15 mouse cellular contexts compared by ENCODE assay signal in the genomic region with DNA sequence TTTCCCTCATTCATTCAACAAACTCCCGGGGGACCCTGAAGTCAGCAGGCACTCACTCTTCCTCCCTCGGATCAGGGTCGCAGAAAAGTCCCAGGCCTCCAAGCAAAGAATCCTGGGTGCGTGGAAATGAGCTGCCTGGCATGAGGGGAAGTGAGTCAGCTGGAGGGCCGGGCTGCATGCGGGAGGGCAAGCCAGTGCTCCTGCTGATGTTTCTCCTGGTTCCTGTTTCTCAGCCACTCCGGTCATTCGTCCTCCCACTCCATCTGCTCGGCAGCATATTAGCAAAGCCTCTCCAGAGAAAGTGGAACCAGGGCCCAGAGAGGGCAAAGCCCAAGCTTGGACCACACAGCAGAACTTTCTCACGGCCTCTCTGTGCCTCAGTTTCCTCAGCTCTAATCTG. TPM values are rescaled to one million over a fixed set of nuclear protein-coding genes. Genes with fewer than 3 reads are reported as not detected.
DNase-seq lines count a peak whose midpoint lies in the region; ATAC-seq and TF ChIP-seq lines count a peak whose summit lies in the region.
"Had no signal": no experiment of that assay in that cellular context is flagged by ENCODE, and none has a peak within 500 bp of the region (broad histone marks: within the 10 kb centered on the region; RNA-seq: fewer than 3 reads in every experiment).

No protein-coding gene starts in this region.

- no peak overlapping the region for H3K4me3 ChIP-seq in liver, postnatal 0 days (ENCODE audit: low read depth, low read length)
- H3K4me3 ChIP-seq in liver, embryonic 11.5 days (ENCODE audit: low read depth, low read length): no peak overlapping the region
- H3K4me3 ChIP-seq: forebrain, embryonic 15.5 days had no signal

- H3K9me3 ChIP-seq in liver, postnatal 0 days (ENCODE audit: low read length): no peaks in the 10 kb centered on the region
- H3K9me3 ChIP-seq in liver, embryonic 11.5 days (ENCODE audit: control insufficient read depth, low read length): no peaks in the 10 kb centered on the region
- H3K9me3 ChIP-seq: forebrain, embryonic 15.5 days had no signal

- peaks cover 8% of the 10 kb centered on the region; the same call in 1 of the 2 replicates for H3K4me1 ChIP-seq in liver, postnatal 0 days (ENCODE audit: insufficient read depth)
- H3K4me1 ChIP-seq in liver, embryonic 11.5 days (replicated peaks; ENCODE audit: control insufficient read depth, insufficient read depth, low read length): peaks cover 34% of the 10 kb centered on the region
- H3K4me1 ChIP-seq: forebrain, embryonic 15.5 days had no signal

- H3K9ac ChIP-seq in liver, postnatal 0 days (replicated peaks): no peak overlapping the region
- H3K9ac ChIP-seq in liver, embryonic 11.5 days (ENCODE audit: low read depth, low read length): no peak overlapping the region
- H3K9ac ChIP-seq: forebrain, embryonic 15.5 days had no signal

- peaks cover 9% of the 10 kb centered on the region; the same call in 1 of the 2 replicates for H3K36me3 ChIP-seq in liver, postnatal 0 days (replicated peaks; ENCODE audit: insufficient read depth, low read length)
- peaks cover 3% of the 10 kb centered on the region; the same call in 1 of the 2 replicates for H3K36me3 ChIP-seq in liver, embryonic 11.5 days (ENCODE audit: control insufficient read depth, insufficient read depth, low read length)

- no peak for ATAC-seq in liver, postnatal 0 days
- no peak for ATAC-seq in liver, embryonic 11.5 days (replicated peaks; ENCODE audit: low FRiP score)
- ATAC-seq in common myeloid progenitor, adult 5-6 weeks (replicated peaks; ENCODE audit: low read depth, poor library complexity, severe bottlenecking): peak; percentile 64
- peak; percentile 74 for ATAC-seq in monocyte, adult 5-6 weeks (replicated peaks; ENCODE audit: insufficient number of reproducible peaks, low FRiP score, low TSS enrichment, poor library complexity, severe bottlenecking)
- no peak for ATAC-seq in frontal cortex, adult (ENCODE audit: low TSS enrichment)
- ATAC-seq: forebrain, embryonic 15.5 days had no signal

- no peaks in the 10 kb centered on the region for H3K27me3 ChIP-seq in liver, postnatal 0 days (ENCODE audit: insufficient read depth, low read length)
- peaks cover 9% of the 10 kb centered on the region for H3K27me3 ChIP-seq in liver, embryonic 11.5 days (replicated peaks; ENCODE audit: control insufficient read depth, insufficient read depth, low read length)
- H3K27me3 ChIP-seq: forebrain, embryonic 15.5 days had no signal

- TF ChIP-seq CTCF in liver, postnatal 0 days (IDR thresholded peaks at IDR 0.05; ENCODE audit: low read depth): no peak

- DNase-seq in adrenal gland, postnatal 14 days: peak; percentile 30
- no peak for DNase-seq in adrenal gland, postnatal 4 days (ENCODE audit: low spot score in 2 of 2)
- DNase-seq in liver, postnatal 0 days: no peak
- no peak for DNase-seq in liver, embryonic 11.5 days (ENCODE audit: low spot score)
- DNase-seq in spleen, postnatal 14 days (ENCODE audit: low spot score in 2 of 2): no peak
- DNase-seq: adrenal gland, postnatal 25 days; kidney, postnatal 14 days; thymus, postnatal 25 days had no signal

- H3K4me2 ChIP-seq in liver, postnatal 0 days (ENCODE audit: low read depth, low read length): peak overlapping the region; percentile 16; the same call in 1 of the 2 replicates
- H3K4me2 ChIP-seq in liver, embryonic 11.5 days: no peak overlapping the region
- H3K4me2 ChIP-seq: forebrain, embryonic 15.5 days had no signal

- WGBS in liver, postnatal 0 days (ENCODE audit: insufficient replicate concordance): 34% methylated on average over 10 of the region's 10 CpGs
- WGBS in liver, embryonic 11.5 days: 29% methylated on average over 10 of the region's 10 CpGs

- no peak overlapping the region for H3K27ac ChIP-seq in liver, postnatal 0 days (ENCODE audit: low read depth)
- H3K27ac ChIP-seq in liver, embryonic 11.5 days (ENCODE audit: low read depth, low read length): no peak overlapping the region
- H3K27ac ChIP-seq: forebrain, embryonic 15.5 days had no signal

- no peak for TF ChIP-seq EP300 in liver, postnatal 0 days (IDR thresholded peaks at IDR 0.05; ENCODE audit: low read depth)

RNA-seq across cellular contexts. Expression of gene Ptgir, which starts 3.6 kb away (rescaled TPM):
- total RNA-seq in adrenal gland, postnatal 14 days (2021): 1.2 and 2.6 TPM in 2 replicates
- total RNA-seq in adrenal gland, postnatal 4 days (2021): 1 to 10 TPM; 1.7 to 2.0 TPM
- 1.1 and 1.7 TPM in 2 replicates for polyA plus RNA-seq in liver, postnatal 0 days (2015; fragmentation: Nextera tagmentation; extraction: Ambion mirVana)
- polyA plus RNA-seq in liver, embryonic 11.5 days (2014; fragmentation: Nextera tagmentation; extraction: Ambion mirVana): 1.2 and 1.3 TPM in 2 replicates
- total RNA-seq in common myeloid progenitor, adult 5-6 weeks (2017): 0.10 and 0.73 TPM in 2 replicates
- total RNA-seq in monocyte, adult 5-6 weeks (2017): 9.8 to 15.4 TPM (median 14.0 TPM) in 3 replicates
- total RNA-seq: layer of hippocampus, postnatal 10 days; megakaryocyte-erythroid progenitor cell, adult 5-6 weeks had no signal

RNA-seq across cellular contexts. Expression of gene Calm3, which starts 14.0 kb away (rescaled TPM):
- 222 and 231 TPM in 2 replicates for total RNA-seq in adrenal gland, postnatal 14 days (2021)
- total RNA-seq in adrenal gland, postnatal 4 days (2021): 100 to 1,000 TPM; 330 to 344 TPM
- 58.8 and 60.3 TPM in 2 replicates for polyA plus RNA-seq in liver, postnatal 0 days (2015; fragmentation: Nextera tagmentation; extraction: Ambion mirVana)
- polyA plus RNA-seq in liver, embryonic 11.5 days (2014; fragmentation: Nextera tagmentation; extraction: Ambion mirVana): 147 and 169 TPM in 2 replicates
- 512 and 545 TPM in 2 replicates for total RNA-seq in common myeloid progenitor, adult 5-6 weeks (2017)
- total RNA-seq in monocyte, adult 5-6 weeks (2017): 169 to 298 TPM (median 195 TPM) in 3 replicates

RNA-seq across cellular contexts. Expression of gene Gng8, which starts 18.3 kb away (rescaled TPM):
- total RNA-seq in adrenal gland, postnatal 14 days (2021): 0.59 and 0.60 TPM in 2 replicates
- 1 to 10 TPM; 2.4 to 4.0 TPM for total RNA-seq in adrenal gland, postnatal 4 days (2021)
- 0.15 and 0.20 TPM in 2 replicates for polyA plus RNA-seq in liver, postnatal 0 days (2015; fragmentation: Nextera tagmentation; extraction: Ambion mirVana)
- polyA plus RNA-seq in liver, embryonic 11.5 days (2014; fragmentation: Nextera tagmentation; extraction: Ambion mirVana): 1.8 and 3.3 TPM in 2 replicates
- total RNA-seq in common myeloid progenitor, adult 5-6 weeks (2017): 3.1 TPM in 1 of 2 replicates, not detected in the other
- total RNA-seq in monocyte, adult 5-6 weeks (2017): not detected in 3 replicates
- total RNA-seq: liver, adult 2 months; megakaryocyte-erythroid progenitor cell, adult 5-6 weeks had no signal

RNA-seq across cellular contexts. Expression of gene Pnmal2, which starts 34.6 kb away (rescaled TPM):
- total RNA-seq in adrenal gland, postnatal 14 days (2021): 24.6 and 27.2 TPM in 2 replicates
- 10 to 100 TPM; 40.7 to 42.6 TPM for total RNA-seq in adrenal gland, postnatal 4 days (2021)
- polyA plus RNA-seq in liver, postnatal 0 days (2015; fragmentation: Nextera tagmentation; extraction: Ambion mirVana): 0.06 and 0.09 TPM in 2 replicates
- polyA plus RNA-seq in liver, embryonic 11.5 days (2014; fragmentation: Nextera tagmentation; extraction: Ambion mirVana): 0.58 and 0.80 TPM in 2 replicates
- total RNA-seq in common myeloid progenitor, adult 5-6 weeks (2017): not detected in 2 replicates
- total RNA-seq in monocyte, adult 5-6 weeks (2017): 0.10 TPM in 1 of 3 replicates, not detected in the others
- total RNA-seq: megakaryocyte-erythroid progenitor cell, adult 5-6 weeks had no signal

RNA-seq across cellular contexts. Expression of gene Dact3, which starts 34.8 kb away (rescaled TPM):
- total RNA-seq in adrenal gland, postnatal 14 days (2021): 2.6 and 4.1 TPM in 2 replicates
- 10 to 100 TPM; 12.7 to 13.7 TPM for total RNA-seq in adrenal gland, postnatal 4 days (2021)
- polyA plus RNA-seq in liver, postnatal 0 days (2015; fragmentation: Nextera tagmentation; extraction: Ambion mirVana): 0.09 TPM in 2 replicates
- 2.5 and 2.6 TPM in 2 replicates for polyA plus RNA-seq in liver, embryonic 11.5 days (2014; fragmentation: Nextera tagmentation; extraction: Ambion mirVana)
- total RNA-seq in common myeloid progenitor, adult 5-6 weeks (2017): 0.14 and 1.1 TPM in 2 replicates
- total RNA-seq in monocyte, adult 5-6 weeks (2017): not detected in 3 replicates

Comparison
In these comparisons a context has a peak if more than half of its experiments do, and no peak if none do; other contexts are left out.
1. ATAC-seq: peak in common myeloid progenitor, adult 5-6 weeks (single experiment) and monocyte, adult 5-6 weeks (single experiment); none in liver, postnatal 0 days (single experiment), liver, embryonic 11.5 days (single experiment) and frontal cortex, adult (single experiment).